Mouse (Mus musculus) urinary bladder, postnatal 10 days (tissue): ENCODE measurements around the gene Cpm.

ENCODE experiments used
- DNase-seq: peaks from one replicate; pipeline ENCODE4 v3.0.0; 2022; ENCODE audit warnings: low spot score

Gene Cpm

DNA sequence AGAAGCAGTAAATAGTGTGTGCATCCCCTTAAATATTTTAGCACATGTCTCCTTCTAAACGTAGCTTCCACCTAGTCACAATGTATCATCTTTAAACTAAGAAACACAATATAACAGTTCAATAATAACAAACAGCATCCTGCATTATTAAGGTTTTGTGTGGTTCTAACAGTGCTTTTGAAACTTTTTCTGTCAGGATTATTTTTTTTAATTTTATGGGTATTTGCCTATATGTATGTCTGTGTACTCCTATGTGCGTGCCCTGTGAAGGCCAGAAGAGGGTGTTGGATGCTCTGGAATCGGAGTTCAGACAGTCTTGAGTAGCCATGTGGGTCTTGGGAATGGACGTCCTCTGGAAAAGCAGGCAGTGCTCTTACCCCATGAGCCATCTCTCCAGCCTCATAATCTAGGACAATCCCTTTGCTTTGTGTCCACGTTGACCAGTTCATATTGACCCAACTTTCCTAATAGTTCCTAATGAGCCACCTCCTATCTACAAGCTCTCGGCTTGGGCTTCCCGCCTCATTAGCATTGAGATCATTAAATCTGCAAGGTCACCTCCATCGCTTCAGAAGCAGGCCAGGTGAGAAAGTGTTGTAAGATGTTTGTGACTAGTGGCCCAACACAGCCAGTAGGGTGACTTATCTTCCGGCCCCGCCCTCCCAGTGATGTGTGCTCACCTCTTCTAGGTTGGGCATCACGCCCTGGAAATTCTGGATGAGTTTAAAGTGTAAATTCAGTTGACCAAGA lies 20.2 kb downstream of the Cpm start:
- DNase-seq, result no peak

DNA sequence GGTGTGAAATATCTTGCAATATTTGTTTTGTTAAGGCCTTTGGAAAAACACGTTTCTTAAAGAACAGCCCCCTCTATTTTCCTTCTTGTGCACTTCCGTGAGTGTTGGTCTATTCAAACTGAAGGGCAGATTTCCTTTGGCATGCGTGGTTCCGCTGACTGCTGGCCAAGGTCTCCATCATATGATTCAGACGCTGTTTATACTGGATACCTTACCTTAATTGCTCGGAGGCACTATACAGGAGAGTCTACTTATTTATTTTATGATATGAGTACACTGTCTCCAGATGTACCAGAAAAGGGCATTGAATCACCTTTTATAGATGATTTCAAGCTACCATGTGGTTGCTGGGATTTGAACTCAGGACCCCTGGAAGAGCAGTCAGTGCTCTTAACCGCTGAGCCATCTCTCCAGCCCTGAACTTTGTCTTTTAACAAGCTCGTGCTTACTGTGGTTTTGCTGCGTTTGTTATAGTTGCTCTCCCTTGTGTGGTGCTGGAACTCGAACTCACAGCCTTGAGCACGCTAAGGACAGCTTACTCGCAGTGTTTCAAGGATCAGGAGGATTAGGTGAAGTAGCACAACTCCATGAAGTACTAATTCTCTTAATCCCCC lies 20.8 kb downstream of the Cpm start:
- DNase-seq, result no peak

DNA sequence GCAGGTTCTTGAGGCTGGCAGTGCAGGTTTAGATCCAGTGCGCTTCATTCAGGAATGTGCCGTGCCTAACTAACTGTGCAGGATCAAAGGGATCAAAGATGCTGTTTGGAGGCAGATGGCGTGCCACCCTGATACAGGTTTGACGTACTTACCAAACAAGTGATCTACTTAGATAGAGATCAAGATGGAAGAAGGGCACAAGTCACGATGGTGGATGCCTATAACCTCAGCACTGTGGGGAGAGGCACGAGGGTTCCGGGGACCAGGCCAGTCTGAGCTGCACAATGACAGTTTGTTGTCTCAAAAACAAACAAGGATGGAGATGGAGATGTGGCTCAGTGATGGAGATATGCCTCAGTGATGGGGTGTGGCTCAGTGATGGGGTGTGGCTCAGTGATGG lies 21.4 kb downstream of the Cpm start:
- DNase-seq, result no peak

DNA sequence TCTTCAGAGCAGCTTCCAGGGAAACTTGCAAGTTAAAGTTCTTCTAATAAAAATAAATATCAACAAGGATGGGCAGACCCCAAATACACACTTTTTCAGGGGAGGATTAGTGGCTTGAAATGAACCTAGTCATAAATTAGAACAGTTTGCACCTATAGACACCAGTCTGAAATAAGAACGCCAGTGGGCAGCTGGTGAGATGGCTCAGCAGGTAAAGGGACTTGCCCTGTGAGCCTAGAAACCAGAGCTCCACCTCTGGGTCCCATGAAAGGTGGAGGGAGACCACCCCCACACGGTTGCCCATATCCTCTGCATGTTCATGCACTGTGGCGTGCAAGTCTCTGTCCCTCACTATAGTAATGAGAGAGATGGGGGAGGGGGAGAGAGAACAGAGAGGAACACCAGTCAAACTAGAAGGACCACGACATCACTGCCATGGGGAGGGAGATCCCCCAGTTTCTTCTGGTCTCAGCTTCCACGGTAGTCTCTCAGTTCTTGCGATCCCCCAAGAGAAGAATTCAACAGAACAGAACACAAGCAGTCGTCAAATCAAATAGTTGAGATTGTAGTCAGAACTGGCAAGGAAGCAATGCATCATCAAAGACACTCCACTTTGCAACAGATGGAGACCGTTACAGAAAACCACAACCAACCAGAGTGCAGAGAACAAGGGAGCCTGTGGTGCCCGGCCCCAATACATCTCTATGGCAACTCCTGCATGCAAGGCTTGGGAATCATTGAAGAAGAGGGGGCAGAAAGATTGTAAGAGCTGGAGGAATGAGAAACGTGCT lies 22.5 kb downstream of the Cpm start:
- no peak for DNase-seq

DNA sequence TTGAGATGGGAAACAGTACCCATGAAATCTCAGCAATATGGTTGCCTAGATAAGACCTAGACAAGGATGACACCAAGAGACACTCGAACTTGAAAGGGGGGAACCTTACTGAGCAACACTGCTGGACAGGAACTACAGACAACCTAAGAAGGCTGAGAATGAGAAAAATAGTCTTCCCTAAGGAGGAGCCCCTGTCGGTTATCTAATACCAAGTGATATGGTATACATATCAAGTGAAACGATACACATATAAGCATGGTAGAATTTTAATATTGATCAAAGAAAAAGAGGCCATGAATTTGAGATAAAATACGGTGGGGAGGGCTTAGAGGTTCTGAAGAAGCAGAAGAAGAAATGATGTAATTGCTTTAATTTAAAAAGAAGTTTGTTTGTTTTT lies 23.1 kb downstream of the Cpm start:
- no peak for DNase-seq

DNA sequence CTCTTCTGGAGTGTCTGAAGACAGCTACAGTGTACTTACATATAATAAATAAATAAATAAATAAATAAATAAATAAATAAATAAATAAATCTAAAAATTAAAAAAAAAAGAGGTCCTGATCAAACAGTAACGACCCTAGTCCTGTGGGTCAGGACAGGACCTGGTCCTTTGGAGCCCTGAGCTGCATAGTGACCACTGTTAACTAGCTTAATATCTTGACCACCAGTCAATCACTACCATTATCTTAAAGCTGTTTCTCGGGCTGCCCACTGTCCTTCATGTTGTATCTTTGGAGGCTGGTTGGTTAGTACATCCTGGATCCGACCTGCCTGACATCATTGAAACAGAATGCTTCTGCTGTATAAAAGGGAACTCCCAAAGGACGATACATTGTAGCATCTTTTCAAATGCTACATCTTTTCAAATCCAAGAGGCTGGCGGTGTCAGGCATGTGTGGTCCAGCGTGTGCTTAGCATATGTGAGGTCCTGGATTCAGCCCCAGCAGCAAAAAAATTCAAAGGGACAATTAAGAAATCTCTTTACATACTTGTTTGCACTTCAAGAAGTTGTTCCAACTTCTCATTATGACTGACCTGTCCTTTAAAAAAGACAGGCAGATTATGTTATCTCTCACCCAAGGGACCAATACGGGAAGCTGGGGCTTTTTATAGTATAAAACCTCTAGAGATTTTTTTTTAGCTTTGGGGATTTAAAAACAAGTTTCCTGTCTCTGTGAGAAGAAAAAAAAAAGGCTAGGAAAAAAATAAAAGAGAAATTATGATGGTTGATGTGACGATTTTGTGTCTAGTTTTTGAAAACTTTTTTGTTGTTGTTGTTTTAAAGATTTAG lies 23.9 kb downstream of the Cpm start:
- DNase-seq, result no peak

DNA sequence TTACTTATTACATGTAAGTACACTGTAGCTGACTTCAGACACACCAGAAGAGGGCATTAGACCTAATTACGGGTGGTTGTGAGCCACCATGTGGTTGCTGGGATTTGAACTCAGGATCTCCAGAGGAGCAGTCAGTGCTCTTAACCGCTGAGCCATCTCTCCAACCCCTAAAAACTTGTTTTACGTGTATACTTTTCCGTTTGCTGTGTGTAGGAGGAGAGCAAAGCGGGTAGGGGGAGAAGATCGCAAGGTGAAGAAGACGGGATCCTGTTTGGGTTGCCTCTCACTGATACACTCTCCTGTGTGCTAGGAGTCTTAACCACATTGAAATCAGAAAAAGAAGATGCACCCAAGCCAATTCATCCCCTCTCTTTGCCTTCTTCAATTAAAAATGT lies 24.5 kb downstream of the Cpm start:
- DNase-seq, result no peak

DNA sequence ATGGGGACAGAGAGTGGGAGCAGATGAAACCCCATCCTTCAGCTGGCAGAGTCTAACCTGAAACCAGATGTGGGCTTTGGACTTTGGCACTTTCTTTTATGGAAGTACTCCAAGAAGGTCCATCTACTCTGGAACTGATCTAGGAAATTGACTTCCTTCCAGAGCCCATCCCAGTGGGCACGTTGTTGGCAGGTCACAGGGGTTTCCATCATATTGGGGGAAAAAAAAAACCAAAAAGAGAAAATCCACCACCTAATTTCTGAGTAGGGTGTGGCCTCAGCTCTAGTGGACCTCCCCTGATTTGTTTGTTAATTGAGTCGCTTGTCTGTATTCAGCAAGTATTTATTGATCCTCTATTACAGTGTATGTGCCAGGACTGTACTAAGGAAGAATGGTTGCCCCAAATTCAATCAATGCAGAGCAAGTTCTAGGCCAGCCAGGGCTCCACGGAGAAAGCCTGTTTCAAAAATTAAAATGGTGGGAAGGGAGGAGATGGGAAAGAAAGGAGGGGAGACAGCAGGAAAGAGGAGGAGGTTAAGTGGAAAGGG lies 25.4 kb downstream of the Cpm start:
- DNase-seq, result no peak

DNA sequence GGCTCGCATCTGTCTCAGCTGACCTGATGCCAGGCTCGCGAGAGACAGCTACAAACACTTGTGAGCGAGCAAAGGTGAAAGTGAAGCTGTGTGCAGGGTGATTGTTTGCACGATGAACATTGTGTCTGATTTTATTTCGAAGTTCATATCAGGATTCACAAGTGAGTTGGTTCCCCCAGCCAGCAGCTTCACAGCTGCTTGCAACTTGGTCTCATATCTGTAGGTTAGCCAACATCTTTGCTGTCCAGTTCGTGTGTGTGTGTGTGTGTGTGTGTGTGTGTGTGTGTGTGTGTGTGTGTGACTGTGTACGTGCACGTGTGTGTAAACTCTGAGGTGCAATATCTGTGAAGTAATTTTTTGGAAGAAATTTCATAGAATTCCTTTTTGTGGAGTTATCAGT lies 26.2 kb downstream of the Cpm start:
- DNase-seq, result no peak

DNA sequence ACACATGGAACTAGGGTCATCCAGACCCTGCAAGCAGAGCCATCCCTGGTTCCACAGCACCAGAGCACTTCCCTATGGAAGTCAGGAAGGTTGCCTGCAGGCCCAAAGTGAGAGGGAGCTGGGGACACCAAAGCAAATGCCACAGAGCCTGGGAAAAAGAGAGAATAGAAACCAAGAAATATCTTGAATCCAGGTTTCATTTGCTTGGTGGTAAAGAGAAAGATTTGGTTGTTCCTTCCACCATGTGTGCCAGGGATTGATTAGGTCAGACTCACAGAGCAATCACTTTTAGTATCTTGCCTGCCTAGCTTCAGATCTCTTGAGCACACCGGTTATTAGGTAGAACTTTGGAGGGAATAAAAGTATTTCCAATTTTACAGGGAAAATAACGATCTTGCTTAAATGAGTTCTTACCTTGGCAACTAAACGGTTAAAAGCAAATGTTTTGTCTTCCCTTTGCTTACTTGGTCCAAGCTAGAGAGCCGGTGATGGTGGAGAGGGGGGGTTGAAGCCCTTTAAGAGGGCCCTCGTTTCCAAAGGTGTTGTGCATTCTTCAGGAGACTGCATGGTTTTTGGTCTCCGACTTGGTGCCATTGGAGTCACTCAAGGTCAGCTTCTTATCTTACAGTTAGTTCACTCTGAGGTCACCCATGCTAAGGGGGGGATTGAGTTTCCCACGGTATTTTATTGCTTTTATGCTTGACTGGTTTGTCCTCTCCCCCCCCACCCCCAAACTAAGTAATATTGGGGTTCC lies 26.8 kb downstream of the Cpm start:
- no peak for DNase-seq

DNA sequence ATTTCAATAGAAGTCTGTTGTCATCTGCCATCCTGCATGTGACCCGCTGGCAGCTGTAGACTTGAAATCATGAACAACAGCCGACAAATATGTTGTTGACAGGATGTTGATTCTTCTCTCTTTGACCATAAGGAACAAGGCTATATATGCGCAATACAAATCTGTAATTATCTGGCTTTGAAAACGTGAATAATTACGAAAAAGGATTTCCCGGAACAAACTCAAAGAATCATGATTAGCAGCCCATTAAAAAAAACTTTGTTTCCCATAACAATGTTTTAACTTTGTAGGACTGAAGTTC lies 27.3 kb downstream of the Cpm start:
- no peak for DNase-seq

DNA sequence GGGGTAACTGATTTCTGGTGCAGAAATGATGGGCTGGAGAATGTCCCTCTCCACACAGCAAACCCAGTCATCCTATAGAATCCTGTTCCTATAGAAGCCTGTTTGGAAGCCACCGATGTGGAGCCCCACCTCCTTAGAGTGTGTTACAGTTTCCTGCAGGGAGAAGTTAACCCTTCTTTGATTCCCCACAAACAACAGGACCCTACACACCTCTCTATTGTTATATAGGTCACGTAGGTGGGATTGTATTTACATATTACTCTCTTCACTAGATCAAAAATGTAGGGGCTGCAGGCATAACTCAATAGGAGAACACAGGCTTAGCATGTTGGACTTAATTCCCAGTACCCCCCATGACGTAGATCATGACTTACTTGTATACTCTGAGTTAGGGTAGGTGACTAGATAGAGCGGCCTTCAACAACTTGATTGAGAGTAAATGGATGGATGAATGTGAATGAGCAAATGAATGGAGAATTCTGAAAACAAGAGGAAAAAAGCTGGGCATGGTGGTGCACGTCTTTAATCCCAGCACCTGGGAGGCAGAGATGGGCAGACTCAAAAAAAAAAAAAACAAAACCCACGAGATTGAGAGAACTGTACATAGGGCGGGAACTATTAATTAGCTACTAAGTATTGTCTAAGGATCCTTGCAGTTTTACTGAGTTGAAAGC lies 27.8 kb downstream of the Cpm start:
- DNase-seq, result no peak

DNA sequence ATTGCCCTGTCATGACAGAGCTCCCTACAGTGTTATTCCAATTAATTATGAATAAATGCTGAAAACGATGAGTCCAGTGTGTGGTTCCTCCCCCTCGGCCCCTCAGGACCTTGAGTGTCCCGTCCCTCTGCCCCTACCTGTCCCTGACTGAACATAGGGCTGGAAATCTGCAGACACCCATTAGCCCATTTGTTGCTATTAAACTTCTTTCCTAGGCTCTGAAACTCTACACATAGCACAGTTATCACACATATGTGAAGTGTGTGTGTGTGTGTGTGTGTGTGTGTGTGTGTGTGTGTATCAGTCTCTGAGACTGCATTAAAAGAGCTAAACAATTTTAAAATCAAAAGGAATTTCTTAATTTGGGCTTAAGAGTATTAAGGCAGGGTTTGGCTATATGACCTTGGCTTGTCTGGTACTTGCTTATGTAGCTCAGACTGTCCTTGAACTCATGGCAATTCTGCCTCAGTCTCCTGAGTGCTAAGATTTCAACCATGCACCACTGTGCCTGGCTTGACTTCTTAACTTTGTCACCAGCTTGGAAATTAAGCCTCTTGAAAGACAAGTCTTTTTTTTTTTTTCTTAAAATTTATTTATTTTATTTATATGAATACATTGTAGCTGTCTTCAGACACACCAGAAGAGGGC lies 28.5 kb downstream of the Cpm start:
- DNase-seq, result no peak

DNA sequence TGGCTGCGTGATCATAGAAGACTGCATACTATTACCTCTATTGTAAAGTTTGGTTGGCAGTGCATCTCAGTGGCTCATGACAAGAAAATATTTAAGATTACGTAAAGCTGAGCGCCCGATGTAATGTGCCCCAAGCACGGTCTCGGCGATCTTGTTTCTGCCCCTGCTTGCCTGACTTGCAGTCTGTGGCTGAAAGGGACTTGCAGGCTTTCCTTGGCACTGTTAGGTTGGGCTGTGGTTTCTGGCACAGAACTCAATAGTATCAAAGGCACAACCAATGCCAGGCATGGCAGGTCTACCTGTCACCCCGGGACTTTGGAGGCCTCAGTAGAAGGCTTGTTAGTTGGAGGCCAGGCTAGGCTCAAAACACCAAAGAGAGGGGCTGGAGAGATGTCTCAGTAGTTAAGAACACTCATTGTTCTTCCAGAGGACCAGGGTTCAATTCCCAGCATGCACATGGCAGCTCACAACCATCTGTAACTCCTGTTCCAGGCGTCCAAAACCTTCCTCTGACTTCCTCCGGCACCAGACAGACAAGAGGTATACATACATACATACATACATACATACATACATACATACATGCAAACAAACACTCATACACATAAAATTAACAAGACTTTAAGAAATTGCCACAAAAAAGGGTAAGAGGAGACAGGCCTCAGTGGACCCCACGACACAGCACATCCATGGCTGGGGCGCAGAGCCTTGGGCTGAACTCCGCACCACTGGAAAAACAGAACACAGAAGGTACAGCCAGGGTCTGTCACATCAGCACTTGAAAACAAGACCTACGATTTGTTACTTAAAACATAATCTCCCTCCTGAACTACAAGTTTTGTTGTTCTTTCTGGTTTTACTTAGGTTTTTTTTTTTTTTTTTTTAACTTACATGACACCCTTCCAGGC lies 29.5 kb downstream of the Cpm start:
- no peak for DNase-seq

DNA sequence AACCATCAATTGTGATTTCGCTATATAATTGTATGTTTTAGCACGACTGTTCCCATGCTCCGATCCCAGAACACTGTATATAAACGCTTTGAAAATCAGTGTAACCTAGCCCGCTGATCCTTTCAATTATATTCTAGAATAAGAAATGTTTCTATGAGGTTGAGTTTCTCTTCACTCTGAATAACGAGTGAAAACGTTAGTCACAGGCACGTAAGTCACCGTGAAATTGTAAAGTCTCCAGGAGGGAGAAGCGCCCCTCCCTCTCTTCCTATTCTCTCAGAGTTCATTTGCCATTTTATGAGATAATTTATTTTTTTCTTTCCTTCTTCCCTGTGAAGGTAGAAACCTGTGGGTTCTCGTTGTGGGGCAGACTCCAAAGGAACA lies 30.1 kb downstream of the Cpm start:
- no peak for DNase-seq

DNA sequence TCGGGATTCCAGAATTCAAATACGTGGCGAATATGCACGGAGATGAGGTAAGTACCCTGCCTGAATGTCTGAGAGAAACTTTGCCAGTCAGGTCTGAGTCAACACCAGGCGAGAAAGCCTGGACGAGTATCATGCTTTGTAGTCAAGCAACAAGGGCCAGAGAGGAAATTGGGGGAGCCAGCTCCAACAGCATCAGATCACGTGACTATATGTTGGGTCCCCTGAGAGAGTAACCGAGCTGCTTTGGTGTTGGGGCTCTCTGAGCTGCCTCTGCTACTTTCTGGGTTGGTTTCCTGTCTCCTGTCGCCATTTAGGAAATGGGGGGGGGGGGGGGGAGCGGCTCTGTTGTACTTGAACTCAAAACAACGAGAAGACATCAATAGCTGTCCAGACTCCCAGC lies 30.5 kb downstream of the Cpm start:
- DNase-seq, result no peak

DNA sequence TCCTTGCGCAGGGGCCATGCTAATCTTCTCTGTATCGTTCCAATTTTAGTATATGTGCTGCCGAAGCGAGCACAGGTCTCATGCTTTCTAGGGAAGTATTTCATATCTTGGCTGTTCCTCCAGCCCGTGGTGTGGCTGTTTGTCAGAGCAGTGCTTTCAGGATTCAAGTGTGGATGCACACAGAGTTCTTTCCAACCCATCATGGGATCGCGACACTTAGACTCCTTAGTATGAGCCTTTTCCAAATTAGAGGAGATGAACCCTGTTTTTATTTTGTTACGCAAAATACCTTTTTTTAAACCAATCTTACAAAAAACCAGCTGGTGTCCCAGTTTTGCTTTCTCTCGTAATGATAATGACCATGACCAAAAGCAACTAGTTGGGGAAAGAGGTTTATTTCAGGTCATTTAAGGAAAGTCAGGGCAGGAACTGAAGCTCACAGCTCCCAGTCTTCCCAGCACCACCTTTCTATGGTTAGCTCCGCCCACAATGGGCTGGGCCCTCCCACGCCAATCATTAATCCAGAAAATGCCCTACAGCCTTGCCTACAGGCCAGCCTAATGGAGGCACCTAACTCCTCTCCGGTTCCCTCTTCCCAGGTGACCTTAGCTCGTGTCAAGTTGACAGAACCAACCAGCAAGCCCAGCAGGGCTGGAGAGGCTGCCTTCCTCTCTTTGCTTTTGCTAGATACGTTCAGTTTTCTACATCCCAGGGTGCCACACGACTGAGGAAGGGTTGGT lies 33.2 kb downstream of the Cpm start:
- DNase-seq, result no peak

DNA sequence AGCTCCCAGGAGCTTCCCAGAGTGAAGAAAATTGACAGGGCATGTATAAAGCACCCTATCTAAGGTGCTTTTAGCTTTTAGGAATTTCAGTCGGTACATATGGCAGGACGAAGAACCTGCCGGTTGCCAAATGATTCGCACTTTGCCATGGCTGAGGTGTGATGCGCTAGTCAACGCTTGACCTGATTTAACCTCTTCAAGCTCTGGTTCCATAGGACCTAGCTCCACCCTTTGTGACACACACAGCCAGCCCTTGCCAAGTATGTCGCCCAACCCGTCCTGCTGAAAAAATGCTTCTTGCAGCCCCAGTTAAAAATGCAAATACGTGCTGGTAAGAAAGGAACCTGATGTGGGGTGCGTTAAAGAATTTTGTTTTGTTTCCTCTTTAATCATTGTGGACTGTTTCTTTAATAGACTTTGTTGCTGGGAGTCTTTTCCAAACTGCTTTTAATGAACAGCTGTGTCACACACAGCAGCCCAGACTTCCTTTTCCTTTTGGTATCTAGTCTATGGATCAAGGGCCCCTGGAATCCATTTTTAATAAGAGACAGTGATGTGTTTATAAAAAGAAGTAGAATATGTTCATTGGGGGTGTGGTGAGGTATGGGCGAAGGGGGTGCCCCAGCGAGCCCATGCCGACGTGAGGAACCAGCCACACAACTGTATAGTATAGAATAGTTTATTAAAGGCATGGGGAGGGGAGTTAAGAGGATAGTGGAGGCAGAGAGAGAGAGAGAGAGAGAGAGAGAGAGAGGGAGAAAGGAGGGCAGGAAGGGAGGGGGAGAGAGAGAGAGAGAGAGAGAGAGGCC lies 34.0 kb downstream of the Cpm start:
- no peak for DNase-seq
